Mouse (Mus musculus) gastrocnemius, postnatal 10 days (tissue): ENCODE data around the gene Ppp6r2. TPM values are rescaled to one million over a fixed set of nuclear protein-coding genes. Genes with fewer than 3 reads are reported as not detected.

ENCODE experiments used
- DNase-seq: peaks from one replicate; pipeline ENCODE4 v3.0.0; 2021; ENCODE audit warnings: mixed read lengths
- long read RNA-seq, 2 experiments: library from polyadenylated mRNA; stranded (forward); transcript quantifications; one replicate each; pipeline ENCODE4 v2.0.0; 2021
- total RNA-seq, 2 experiments: library from RNA; stranded (reverse); gene quantifications; 2 replicates each; pipeline ENCODE4 v1.2.3; 2021

Gene Ppp6r2
- total RNA-seq, result 10 to 100 TPM; 60.1 to 61.9 TPM
- long read RNA-seq, experiment 1, partial matches to known transcripts, result 3 of 21 reads
- long read RNA-seq, experiment 1, other reads (novel, unspliced or antisense), result 16 of 21 reads
- long read RNA-seq, experiment 2, partial matches to known transcripts, result 2 of 19 reads
- long read RNA-seq, experiment 2, other reads (novel, unspliced or antisense), result 14 of 19 reads

GRCm38 (mm10) chr15:89210915-89211715 is at the start of gene Ppp6r2:
TSS of gene Ppp6r2 (plus strand) at chr15:89211553.
- peak; percentile 91 for DNase-seq

GRCm38 (mm10) chr15:89165478-89165877 is 45.9 kb upstream of the Ppp6r2 start:
- DNase-seq, result no peak

- DNase-seq, result no peak
These were observed 42.4 kb upstream of the Ppp6r2 start for GRCm38 (mm10) chr15:89168922-89169321.

- peak; percentile 65 for DNase-seq
These were observed 41.9 kb upstream of the Ppp6r2 start for GRCm38 (mm10) chr15:89169431-89169830.

- DNase-seq, result no peak
These were observed 41.3 kb upstream of the Ppp6r2 start for GRCm38 (mm10) chr15:89170102-89170501.

- no peak for DNase-seq
These were observed 39.8 kb upstream of the Ppp6r2 start for GRCm38 (mm10) chr15:89171526-89172051.

- no peak for DNase-seq
These were observed 38.9 kb upstream of the Ppp6r2 start for GRCm38 (mm10) chr15:89172276-89172935.

- DNase-seq, result peak; percentile 54
These were observed 38.1 kb upstream of the Ppp6r2 start for GRCm38 (mm10) chr15:89173024-89173905.

GRCm38 (mm10) chr15:89173906-89174214 is 37.5 kb upstream of the Ppp6r2 start:
- peak; percentile 54 for DNase-seq

- DNase-seq, result no peak
These were observed 36.4 kb upstream of the Ppp6r2 start for GRCm38 (mm10) chr15:89174889-89175339.

- no peak for DNase-seq
These were observed 35.8 kb upstream of the Ppp6r2 start for GRCm38 (mm10) chr15:89175411-89176155.

GRCm38 (mm10) chr15:89177121-89177520 is 34.2 kb upstream of the Ppp6r2 start:
- peak; percentile 59 for DNase-seq

GRCm38 (mm10) chr15:89177576-89178259 is 33.6 kb upstream of the Ppp6r2 start:
- DNase-seq, result no peak

GRCm38 (mm10) chr15:89178260-89178860 is 33.0 kb upstream of the Ppp6r2 start:
- DNase-seq, result no peak

- DNase-seq, result peak; percentile 72
These were observed 32.3 kb upstream of the Ppp6r2 start for GRCm38 (mm10) chr15:89178954-89179629.

GRCm38 (mm10) chr15:89179630-89179964 is 31.8 kb upstream of the Ppp6r2 start:
- DNase-seq, result no peak

GRCm38 (mm10) chr15:89180081-89180541 is 31.2 kb upstream of the Ppp6r2 start:
- no peak for DNase-seq

GRCm38 (mm10) chr15:89180571-89181229 is 30.7 kb upstream of the Ppp6r2 start, which contains the start of gene Plxnb2:
TSS of gene Plxnb2 (minus strand) at chr15:89180788.
- DNase-seq, result peak; percentile 76
